Mouse (Mus musculus) lung, postnatal 0 days (tissue): Measurements from ENCODE around the gene Rab31.

ENCODE experiments used
- CTCF ChIP-seq: IDR thresholded peaks from 2 replicates; pipeline ENCODE4 v1.5.1; 2016; ENCODE audit warnings: antibody characterized with exemption, mild to moderate bottlenecking
- EP300 ChIP-seq: IDR thresholded peaks from 2 replicates; pipeline ENCODE4 v1.6.1; 2016; ENCODE audit warnings: antibody characterized with exemption, mild to moderate bottlenecking, control low read depth

DNA sequence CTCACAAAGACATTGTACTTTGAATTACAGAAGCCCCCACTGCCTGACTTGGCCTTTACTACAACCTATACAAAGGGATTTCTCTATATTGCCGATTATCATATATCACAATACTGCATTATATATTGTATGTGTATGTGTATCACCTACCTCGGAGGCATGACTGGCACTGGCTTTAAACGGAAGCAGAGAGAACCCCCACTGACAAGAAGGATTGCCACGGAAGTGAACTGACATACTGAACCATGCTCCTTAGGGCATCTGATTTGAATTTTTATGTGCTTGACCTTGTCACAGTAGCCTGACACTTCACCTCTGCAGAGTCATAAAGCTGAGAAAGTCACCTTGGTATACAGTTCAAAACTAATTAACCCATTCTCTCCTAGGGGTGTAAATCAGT is 29.6 kb downstream of the Rab31 start:
- no peak for TF ChIP-seq CTCF
- TF ChIP-seq EP300: no peak
